Comparison of ENCODE assay signal across 9 mouse cellular contexts in the genomic region with DNA sequence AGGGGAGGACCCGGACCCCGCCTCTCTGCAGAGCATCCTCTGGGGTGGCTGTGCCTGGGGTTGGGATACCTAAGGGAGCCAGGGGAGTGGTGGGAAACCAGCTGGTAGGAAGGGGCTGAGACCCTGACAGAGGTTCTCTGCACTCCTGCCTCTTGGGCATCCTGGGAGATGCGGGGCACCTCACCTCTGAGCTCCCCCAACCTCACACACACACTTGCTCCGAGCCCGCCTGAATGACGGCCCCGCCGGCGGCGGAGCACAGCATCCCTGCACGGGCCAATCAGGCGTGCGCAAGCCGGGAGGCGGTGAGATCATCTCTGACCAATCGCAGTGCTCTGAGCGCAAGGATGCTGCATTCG. TPM values are rescaled to one million over a fixed set of nuclear protein-coding genes. Genes with fewer than 3 reads are reported as not detected.
DNase-seq lines count a peak whose midpoint lies in the region; ATAC-seq and TF ChIP-seq lines count a peak whose summit lies in the region.
"Had no signal": no experiment of that assay in that cellular context is flagged by ENCODE, and none has a peak within 500 bp of the region (broad histone marks: within the 10 kb centered on the region; RNA-seq: fewer than 3 reads in every experiment).

No protein-coding gene starts in this region.

- H3K4me1 ChIP-seq in lung, postnatal 0 days (ENCODE audit: insufficient read depth, low read depth, low read length), result peaks cover 9% of the 10 kb centered on the region; the same call in 1 of the 2 replicates
- peaks cover 4% of the 10 kb centered on the region; the same call in 1 of the 2 replicates for H3K4me1 ChIP-seq in forebrain, embryonic 11.5 days (replicated peaks; ENCODE audit: control insufficient read depth, insufficient read depth, low read length)
- peaks cover 22% of the 10 kb centered on the region for H3K4me1 ChIP-seq in midbrain, embryonic 11.5 days (ENCODE audit: control insufficient read depth, insufficient read depth, low read length)

- no peaks in the 10 kb centered on the region for H3K27me3 ChIP-seq in lung, postnatal 0 days (replicated peaks; ENCODE audit: insufficient read depth, low read length)
- H3K27me3 ChIP-seq in forebrain, embryonic 11.5 days (ENCODE audit: control insufficient read depth, insufficient read depth, low read length), result 0 out of 2 replicates have a peak, but pooled peaks cover 3% of the 10 kb centered on the region
- H3K27me3 ChIP-seq in midbrain, embryonic 11.5 days (ENCODE audit: control insufficient read depth, insufficient read depth, low read length), result peaks cover 2% of the 10 kb centered on the region

- no peak overlapping the region for H3K27ac ChIP-seq in lung, postnatal 0 days (ENCODE audit: low read length)
- peak overlapping the region; percentile 70 for H3K27ac ChIP-seq in forebrain, embryonic 11.5 days (ENCODE audit: low read depth, low read length)
- H3K27ac ChIP-seq in layer of hippocampus, adult 2 months, result peak overlapping the region; percentile 88
- H3K27ac ChIP-seq in midbrain, embryonic 11.5 days (ENCODE audit: low read depth, low read length), result peak overlapping the region; percentile 69

- H3K36me3 ChIP-seq in lung, postnatal 0 days (ENCODE audit: insufficient read depth, low read length), result no peaks in the 10 kb centered on the region
- no peaks in the 10 kb centered on the region; the same call in 1 of the 2 replicates for H3K36me3 ChIP-seq in forebrain, embryonic 11.5 days (ENCODE audit: control insufficient read depth, insufficient read depth, low read length)
- H3K36me3 ChIP-seq in midbrain, embryonic 11.5 days (ENCODE audit: control insufficient read depth, insufficient read depth, low read length), result peaks cover 5% of the 10 kb centered on the region

- no peak for TF ChIP-seq CTCF in lung, postnatal 0 days (IDR thresholded peaks at IDR 0.05)
- TF ChIP-seq CTCF in layer of hippocampus, adult 2 months (conservative IDR thresholded peaks at IDR 0.05), result no peak

- H3K4me3 ChIP-seq in lung, postnatal 0 days (ENCODE audit: low read depth, low read length), result no peak overlapping the region
- peak overlapping the region; percentile 71 for H3K4me3 ChIP-seq in forebrain, embryonic 11.5 days (ENCODE audit: low read depth, low read length)
- H3K4me3 ChIP-seq in layer of hippocampus, adult 2 months, result peak overlapping the region; percentile 79
- peak overlapping the region; percentile 75 for H3K4me3 ChIP-seq in midbrain, embryonic 11.5 days (ENCODE audit: low read depth, low read length)
- H3K4me3 ChIP-seq: megakaryocyte, embryonic 14.5 days had no signal

- 28% methylated on average over 16 of the region's 18 CpGs for WGBS in lung, postnatal 0 days
- 4% methylated on average over 18 of the region's 18 CpGs for WGBS in forebrain, embryonic 11.5 days
- WGBS in midbrain, embryonic 11.5 days, result 5% methylated on average over 18 of the region's 18 CpGs

- no peak overlapping the region for H3K9ac ChIP-seq in lung, postnatal 0 days (replicated peaks; ENCODE audit: low read depth)
- H3K9ac ChIP-seq in forebrain, embryonic 11.5 days (ENCODE audit: low read length), result peak overlapping the region; percentile 76
- peak overlapping the region; percentile 77 for H3K9ac ChIP-seq in midbrain, embryonic 11.5 days (ENCODE audit: low read length)

- no peak for TF ChIP-seq EP300 in lung, postnatal 0 days (IDR thresholded peaks at IDR 0.05)

- H3K4me2 ChIP-seq in lung, postnatal 0 days (replicated peaks; ENCODE audit: low read depth, low read length), result no peak overlapping the region
- H3K4me2 ChIP-seq in forebrain, embryonic 11.5 days (ENCODE audit: low read depth, low read length, severe bottlenecking), result peak overlapping the region; percentile 99
- peak overlapping the region; percentile 98 for H3K4me2 ChIP-seq in midbrain, embryonic 11.5 days

- peak; percentile 3; the same call in 1 of the 2 replicates for ATAC-seq in lung, postnatal 0 days
- peak; percentile 88 for ATAC-seq in forebrain, embryonic 11.5 days (replicated peaks; ENCODE audit: low FRiP score)
- ATAC-seq in midbrain, embryonic 11.5 days (ENCODE audit: low FRiP score), result peak; percentile 91

- DNase-seq in lung, postnatal 0 days (ENCODE audit: low spot score), result no peak
- DNase-seq in lung, postnatal 4 days, result no peak
- DNase-seq in forebrain, embryonic 11.5 days (ENCODE audit: low spot score), result peak; percentile 89
- DNase-seq in layer of hippocampus, adult 2 months (ENCODE audit: low spot score in 2 of 2), result peak; percentile 85 to 87
- peak; percentile 98 for DNase-seq in midbrain, embryonic 11.5 days (ENCODE audit: low spot score, missing footprints)
- no peak for DNase-seq in ovary, postnatal 36 days (ENCODE audit: low spot score)
- DNase-seq in spleen, postnatal 14 days (ENCODE audit: low spot score in 2 of 2), result no peak
- DNase-seq in kidney, postnatal 10 days, result no peak

- no peaks in the 10 kb centered on the region for H3K9me3 ChIP-seq in lung, postnatal 0 days (ENCODE audit: low read length)
- H3K9me3 ChIP-seq in forebrain, embryonic 11.5 days (ENCODE audit: control insufficient read depth, low read length), result no peaks in the 10 kb centered on the region
- H3K9me3 ChIP-seq in midbrain, embryonic 11.5 days (ENCODE audit: control insufficient read depth, low read length), result no peaks in the 10 kb centered on the region
- H3K9me3 ChIP-seq: megakaryocyte, embryonic 14.5 days had no signal

RNA-seq across cellular contexts. Expression of gene 6330409D20Rik, which starts 1.3 kb away (rescaled TPM):
- polyA plus RNA-seq in lung, postnatal 0 days (2015; fragmentation: Nextera tagmentation; extraction: Ambion mirVana), result 0.30 TPM in 2 replicates
- 2.1 and 2.3 TPM in 2 replicates for polyA plus RNA-seq in forebrain, embryonic 11.5 days (2014; fragmentation: Nextera tagmentation; extraction: Ambion mirVana)
- 1 to 10 TPM; 1.4 to 2.9 TPM for total RNA-seq in layer of hippocampus, adult 2 months (2021)
- polyA plus RNA-seq in midbrain, embryonic 11.5 days (2014; fragmentation: Nextera tagmentation; extraction: Ambion mirVana), result 2.0 and 3.0 TPM in 2 replicates

RNA-seq across cellular contexts. Expression of gene Tor2a, which starts 14.9 kb away (rescaled TPM):
- polyA plus RNA-seq in lung, postnatal 0 days (2015; fragmentation: Nextera tagmentation; extraction: Ambion mirVana), result 60.9 and 63.5 TPM in 2 replicates
- 56.8 and 68.3 TPM in 2 replicates for polyA plus RNA-seq in forebrain, embryonic 11.5 days (2014; fragmentation: Nextera tagmentation; extraction: Ambion mirVana)
- 10 to 100 TPM; 30.3 to 32.3 TPM for total RNA-seq in layer of hippocampus, adult 2 months (2021)
- 47.7 and 51.4 TPM in 2 replicates for polyA plus RNA-seq in midbrain, embryonic 11.5 days (2014; fragmentation: Nextera tagmentation; extraction: Ambion mirVana)

RNA-seq across cellular contexts. Expression of gene Sh2d3c, which starts 21.3 kb away (rescaled TPM):
- polyA plus RNA-seq in lung, postnatal 0 days (2015; fragmentation: Nextera tagmentation; extraction: Ambion mirVana), result 51.8 and 53.5 TPM in 2 replicates
- 33.2 and 33.7 TPM in 2 replicates for polyA plus RNA-seq in forebrain, embryonic 11.5 days (2014; fragmentation: Nextera tagmentation; extraction: Ambion mirVana)
- total RNA-seq in layer of hippocampus, adult 2 months (2021), result 10 to 100 TPM; 18.9 to 20.1 TPM
- 23.4 and 25.5 TPM in 2 replicates for polyA plus RNA-seq in midbrain, embryonic 11.5 days (2014; fragmentation: Nextera tagmentation; extraction: Ambion mirVana)

RNA-seq across cellular contexts. Expression of gene Cdk9, which starts 29.3 kb away (rescaled TPM):
- 62.8 and 68.7 TPM in 2 replicates for polyA plus RNA-seq in lung, postnatal 0 days (2015; fragmentation: Nextera tagmentation; extraction: Ambion mirVana)
- 79.2 and 95.7 TPM in 2 replicates for polyA plus RNA-seq in forebrain, embryonic 11.5 days (2014; fragmentation: Nextera tagmentation; extraction: Ambion mirVana)
- total RNA-seq in layer of hippocampus, adult 2 months (2021), result 100 to 1,000 TPM; 115 to 121 TPM
- 72.8 and 82.6 TPM in 2 replicates for polyA plus RNA-seq in midbrain, embryonic 11.5 days (2014; fragmentation: Nextera tagmentation; extraction: Ambion mirVana)

RNA-seq across cellular contexts. Expression of gene Ttc16, which starts 33.3 kb away (rescaled TPM):
- polyA plus RNA-seq in lung, postnatal 0 days (2015; fragmentation: Nextera tagmentation; extraction: Ambion mirVana), result 1.8 and 2.4 TPM in 2 replicates
- polyA plus RNA-seq in forebrain, embryonic 11.5 days (2014; fragmentation: Nextera tagmentation; extraction: Ambion mirVana), result 0.80 and 0.84 TPM in 2 replicates
- under 1 TPM; 0.69 to 0.82 TPM for total RNA-seq in layer of hippocampus, adult 2 months (2021)
- polyA plus RNA-seq in midbrain, embryonic 11.5 days (2014; fragmentation: Nextera tagmentation; extraction: Ambion mirVana), result 0.26 and 0.30 TPM in 2 replicates

Comparison
In these comparisons a context has a peak if more than half of its experiments do, and no peak if none do; other contexts are left out.
1. ATAC-seq: peak in every context shown above with its lines; median percentile 91 in midbrain, embryonic 11.5 days; 88 in forebrain, embryonic 11.5 days; 3 in lung, postnatal 0 days.
2. DNase-seq: peak in forebrain, embryonic 11.5 days (single experiment), layer of hippocampus, adult 2 months (2 of 2) and midbrain, embryonic 11.5 days (single experiment); none in lung, postnatal 0 days (single experiment), lung, postnatal 4 days (0 of 2), ovary, postnatal 36 days (single experiment), spleen, postnatal 14 days (0 of 2) and kidney, postnatal 10 days (single experiment).